Mouse (Mus musculus): ENCODE data around the gene 4930433I11Rik. TPM values are rescaled to one million over a fixed set of nuclear protein-coding genes. Genes with fewer than 3 reads are reported as not detected.
A peak's percentile ranks its signal among the peaks of the same experiment; 100 is the strongest.
"Not testable (repeated sequence)": the region's sequence is repeated elsewhere in the genome, so short reads cannot be mapped to it uniquely, and the experiment has no call there.

Gene 4930433I11Rik
- not detected in 2 replicates for polyA plus RNA-seq (2016; fragmentation: Nextera tagmentation; extraction: Ambion mirVana)

GRCm38 (mm10) chr7:40987243-40987642 is at the start of gene 4930433I11Rik:
Gene 4930433I11Rik, plus strand, starts transcription at chr7:40987543.
- no peak within 1 kb of the TSS for H3K27ac ChIP-seq (replicated peaks)
- H3K4me3 ChIP-seq: no peak within 1 kb of the TSS
- H3K9me3 ChIP-seq (replicated peaks): peaks cover 12% of the 10 kb centered on the region; the same call in 1 of the 2 replicates
- no peaks in the 10 kb centered on the region for H3K36me3 ChIP-seq
- H3K27me3 ChIP-seq (ENCODE audit: low read depth, poor library complexity, severe bottlenecking): no peaks in the 10 kb centered on the region
- H3K4me1 ChIP-seq: no peaks in the 10 kb centered on the region
- WGBS: 79% methylated on average over 1 of the region's 1 CpGs
- no peak for DNase-seq (ENCODE audit: low spot score)

DNA sequence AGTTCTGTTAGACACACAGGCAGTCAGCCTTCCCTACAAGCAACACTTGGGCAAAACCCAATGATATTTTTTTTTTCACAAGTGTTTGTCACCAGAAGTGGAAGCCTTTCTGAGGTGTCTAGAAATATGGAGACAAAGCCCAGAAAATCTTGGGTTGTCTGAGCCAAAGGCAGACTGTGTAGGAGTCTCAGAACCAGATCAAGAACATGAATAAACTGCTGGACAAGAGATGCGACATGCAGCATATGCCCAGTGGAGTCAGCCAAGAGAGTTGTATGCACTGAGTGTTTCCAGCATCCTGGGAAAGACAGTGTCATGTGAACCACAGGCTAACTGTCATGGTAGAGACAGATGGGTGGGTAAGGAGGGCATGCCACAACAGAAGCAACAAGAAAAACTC is 48.0 kb upstream of the 4930433I11Rik start:
- no peak for DNase-seq (ENCODE audit: low spot score)
- Histone ChIP-seq H3K27ac (replicated peaks) (no peak overlapping the region), H3K4me3 (no peak overlapping the region), H3K9me3 (replicated peaks) (no peaks in the 10 kb centered on the region), H3K36me3 (no peaks in the 10 kb centered on the region), H3K4me1 (no peaks in the 10 kb centered on the region), H3K27me3 (ENCODE audit: low read depth, poor library complexity, severe bottlenecking) (no peaks in the 10 kb centered on the region)
- 81% methylated on average over 1 of the region's 1 CpGs for WGBS

DNA sequence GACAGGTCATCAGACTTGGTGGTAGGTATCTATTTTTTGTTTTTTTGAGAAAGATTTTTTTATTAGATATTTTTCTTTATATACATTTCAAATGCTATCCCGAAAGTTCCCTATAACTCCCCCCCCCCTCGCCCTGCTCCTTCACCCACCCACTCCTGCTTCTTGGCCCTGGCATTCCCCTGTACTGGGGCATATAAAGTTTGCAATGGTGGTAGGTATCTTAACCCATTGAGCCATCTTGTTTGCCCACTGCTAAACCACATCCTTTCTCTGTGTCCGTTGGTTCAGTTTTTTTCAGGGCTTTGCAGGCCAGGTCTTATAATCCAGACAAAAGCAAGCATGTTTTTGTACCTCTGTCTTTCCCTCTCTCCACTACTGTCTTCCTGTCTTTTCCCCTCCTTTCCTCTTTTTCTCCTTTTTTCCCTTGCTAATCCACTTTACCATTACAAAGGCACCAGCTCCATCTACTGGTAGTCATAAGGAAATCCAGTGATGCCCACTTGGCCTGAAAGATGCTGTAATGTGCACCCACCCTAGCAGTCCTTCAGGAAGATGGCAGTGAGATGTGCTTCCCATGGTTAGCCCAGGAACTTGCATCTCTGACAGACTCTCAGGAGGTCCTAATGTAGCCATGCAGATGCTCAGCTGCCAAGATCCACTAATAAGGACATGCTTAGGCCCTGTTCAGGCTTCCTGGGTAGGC is 45.0 kb upstream of the 4930433I11Rik start:
- Histone ChIP-seq H3K27me3 (ENCODE audit: low read depth, poor library complexity, severe bottlenecking) (no peaks in the 10 kb centered on the region), H3K27ac (replicated peaks) (no peak overlapping the region), H3K4me3 (no peak overlapping the region), H3K4me1 (no peaks in the 10 kb centered on the region), H3K9me3 (replicated peaks) (no peaks in the 10 kb centered on the region), H3K36me3 (no peaks in the 10 kb centered on the region)
- peak; percentile 20 for DNase-seq (ENCODE audit: low spot score)
- WGBS: 51% methylated on average over 3 of the region's 3 CpGs

GRCm38 (mm10) chr7:41032419-41032818 is 45.1 kb downstream of the 4930433I11Rik start, which contains the start of gene Gm4884:
Gene Gm4884, plus strand, starts transcription at chr7:41032719.
- DNase-seq (ENCODE audit: low spot score); H3K36me3 ChIP-seq; H3K4me1 ChIP-seq; H3K4me3 ChIP-seq; H3K27ac ChIP-seq (replicated peaks); H3K9me3 ChIP-seq (replicated peaks); H3K27me3 ChIP-seq (ENCODE audit: low read depth, poor library complexity, severe bottlenecking): not testable (repeated sequence)
- 91% methylated on average over 1 of the region's 1 CpGs for WGBS

- not testable (repeated sequence) for DNase-seq (ENCODE audit: low spot score); H3K4me1 ChIP-seq; H3K27me3 ChIP-seq (ENCODE audit: low read depth, poor library complexity, severe bottlenecking); H3K4me3 ChIP-seq; H3K36me3 ChIP-seq; H3K27ac ChIP-seq (replicated peaks)
- H3K9me3 ChIP-seq (replicated peaks): peaks cover 13% of the 10 kb centered on the region; the same call in 1 of the 2 replicates
- WGBS: 83% methylated on average over 3 of the region's 3 CpGs
Observed at GRCm38 (mm10) chr7:41044058-41044457, 56.7 kb downstream of the 4930433I11Rik start.

Other genes starting within 250 kb of the 4930433I11Rik start
- 7.3 and 8.9 TPM in 2 replicates for gene Vstm2b, start 89.2 kb upstream of the 4930433I11Rik start, polyA plus RNA-seq (2016; fragmentation: Nextera tagmentation; extraction: Ambion mirVana)
- not detected in 2 replicates for gene Gm4884, start 45.2 kb downstream of the 4930433I11Rik start, polyA plus RNA-seq (2016; fragmentation: Nextera tagmentation; extraction: Ambion mirVana)
- gene Gm5592, start 166.3 kb downstream of the 4930433I11Rik start, polyA plus RNA-seq (2016; fragmentation: Nextera tagmentation; extraction: Ambion mirVana): not detected in 2 replicates